Mouse (Mus musculus) bone marrow, adult 2 months (tissue): ENCODE data around the gene Map2k7. TPM values are rescaled to one million over a fixed set of nuclear protein-coding genes. Genes with fewer than 3 reads are reported as not detected.

Experiments used
- H3K27ac ChIP-seq: fragments of 200-500 bp; 2 replicates; pipeline ENCODE4 v1.5.1; 2012; ENCODE audit warnings: low read depth, mild to moderate bottlenecking, control low read depth, inconsistent platforms, low read length; ENCODE audit not compliant: control insufficient read depth, poor library complexity, insufficient read depth
- H3K4me1 ChIP-seq: fragments of 200-500 bp; 2 replicates; pipeline ENCODE4 v1.6.1; 2011; ENCODE audit warnings: low read length; ENCODE audit not compliant: control insufficient read depth, insufficient read depth
- H3K4me3 ChIP-seq: fragments of 200-500 bp; replicated peaks from 2 replicates; pipeline ENCODE3; 2011; ENCODE audit warnings: mild to moderate bottlenecking, low read depth, low read length, control low read depth; ENCODE audit not compliant: control insufficient read depth
- CTCF ChIP-seq: fragments of 200-500 bp; IDR thresholded peaks from 2 replicates; pipeline ENCODE4 v1.5.1; 2011; ENCODE audit warnings: low read length, control low read depth; ENCODE audit not compliant: control insufficient read depth, insufficient read depth
- POLR2A ChIP-seq: fragments of 200-500 bp; IDR thresholded peaks from 2 replicates; pipeline ENCODE4 v1.6.1; 2011; ENCODE audit warnings: low read depth, mild to moderate bottlenecking, control low read depth, low read length, borderline replicate concordance; ENCODE audit not compliant: control insufficient read depth
- WGBS: fragments of 180-500 bp; shearing (Covaris S2); methylation state at CpG from one replicate; pipeline ENCODE4 v1.1.7; 2018; 5-methylcytosine and 5-hydroxymethylcytosine counted together
- polyA plus RNA-seq: library from polyadenylated mRNA; stranded (reverse); fragments of >200 nt; gene quantifications from 2 replicates; pipeline ENCODE4 v1.2.4, GENCODE M21; 2011; ENCODE audit warnings: low replicate concordance; ENCODE audit not compliant: missing spikeins, insufficient read depth, insufficient read length

Map2k7 gene
- polyA plus RNA-seq, 1 experiment = 88.3 TPM

- peak within 1 kb of the TSS; percentile 45 for H3K4me3 ChIP-seq
- peak within 1 kb of the TSS; percentile 10 for H3K27ac ChIP-seq
- H3K4me1 ChIP-seq = no peaks in the 10 kb centered on the region; the same call in 1 of the 2 replicates
- 11% methylated on average over 33 of the region's 33 CpGs for WGBS
- TF ChIP-seq POLR2A = peak; percentile 32; the same call in 1 of the 2 replicates
- 0 out of 2 replicates have a peak, but pooled peaks have one; percentile 0 for TF ChIP-seq CTCF
These were observed 20.7 kb downstream of the Map2k7 start, which contains the start of gene Ctxn1 for GRCm38 (mm10) chr8:4259125-4259804. Gene Ctxn1 (minus strand): TSS chr8:4259274.

- no peak overlapping the region for H3K4me3 ChIP-seq
- TF ChIP-seq POLR2A (no peak), CTCF (no peak)
- no peak overlapping the region for H3K27ac ChIP-seq
- H3K4me1 ChIP-seq = no peaks in the 10 kb centered on the region; the same call in 1 of the 2 replicates
- 87% methylated on average over 4 of the region's 4 CpGs for WGBS
These were observed 21.2 kb downstream of the Map2k7 start for GRCm38 (mm10) chr8:4259805-4260170.

GRCm38 (mm10) chr8:4263105-4263791 is 24.7 kb downstream of the Map2k7 start:
- no peaks in the 10 kb centered on the region; the same call in 1 of the 2 replicates for H3K4me1 ChIP-seq
- H3K4me3 ChIP-seq = no peak overlapping the region
- no peak overlapping the region for H3K27ac ChIP-seq
- no peak for TF ChIP-seq CTCF
- TF ChIP-seq POLR2A = no peak
- WGBS = 64% methylated on average over 8 of the region's 8 CpGs

- H3K4me1 ChIP-seq = no peaks in the 10 kb centered on the region
- H3K27ac ChIP-seq = no peak overlapping the region
- TF ChIP-seq CTCF (no peak), POLR2A (no peak)
- no peak overlapping the region for H3K4me3 ChIP-seq
- WGBS = 87% methylated on average over 15 of the region's 15 CpGs
These were observed 26.8 kb downstream of the Map2k7 start for GRCm38 (mm10) chr8:4265160-4265914.

GRCm38 (mm10) chr8:4267627-4268026 is 29.1 kb downstream of the Map2k7 start:
- TF ChIP-seq POLR2A (no peak), CTCF (peak; percentile 44; the same call in 1 of the 2 replicates)
- no peak overlapping the region for H3K27ac ChIP-seq
- 86% methylated on average over 15 of the region's 15 CpGs for WGBS
- H3K4me1 ChIP-seq = no peaks in the 10 kb centered on the region
- H3K4me3 ChIP-seq = no peak overlapping the region

GRCm38 (mm10) chr8:4269609-4270008 is 31.1 kb downstream of the Map2k7 start:
- WGBS = 88% methylated on average over 6 of the region's 6 CpGs
- no peak overlapping the region for H3K27ac ChIP-seq
- TF ChIP-seq CTCF = no peak
- TF ChIP-seq POLR2A = no peak

GRCm38 (mm10) chr8:4275275-4276110 is 37.0 kb downstream of the Map2k7 start, which contains the start of gene Timm44:
Gene Timm44 (minus strand): TSS chr8:4275913.
- TF ChIP-seq POLR2A = peak; percentile 76; the same call in 1 of the 2 replicates
- TF ChIP-seq CTCF = no peak
- WGBS = under 1% methylated on average over 39 of the region's 39 CpGs
- Histone ChIP-seq H3K4me1 (no peaks in the 10 kb centered on the region), H3K4me3 (peak within 1 kb of the TSS; percentile 86), H3K27ac (peak within 1 kb of the TSS; percentile 6; the same call in 1 of the 2 replicates)

More at GRCm38 (mm10) chr8:4269609-4270008, 31.1 kb downstream of the Map2k7 start:
- Histone ChIP-seq H3K4me3 (no peak overlapping the region), H3K4me1 (no peaks in the 10 kb centered on the region)

- H3K4me3 ChIP-seq = peak overlapping the region; percentile 86
- H3K4me1 ChIP-seq = no peaks in the 10 kb centered on the region
- WGBS = 20% methylated on average over 9 of the region's 9 CpGs
- TF ChIP-seq CTCF (no peak), POLR2A (no peak)
- H3K27ac ChIP-seq = no peak overlapping the region; the same call in 1 of the 2 replicates
These were observed 37.5 kb downstream of the Map2k7 start for GRCm38 (mm10) chr8:4276111-4276465.
